Mouse (Mus musculus) macrophage (primary cell): ENCODE measurements around the gene Phf19. TPM values are rescaled to one million over a fixed set of nuclear protein-coding genes. Genes with fewer than 3 reads are reported as not detected.

ENCODE experiments used
- H3K27ac ChIP-seq: fragments of 350-480 bp; formaldehyde crosslinking; 2 replicates; pipeline ENCODE4 v1.9.0; 2021
- H3K36me3 ChIP-seq: fragments of 350-480 bp; formaldehyde crosslinking; 2 replicates; pipeline ENCODE4 v1.9.0; 2021; ENCODE audit errors: inconsistent target
- H3K4me3 ChIP-seq: fragments of 350-480 bp; formaldehyde crosslinking; 2 replicates; pipeline ENCODE4 v1.9.0; 2021; ENCODE audit errors: inconsistent target
- H3K79me2 ChIP-seq: fragments of 350-480 bp; formaldehyde crosslinking; 2 replicates; pipeline ENCODE4 v1.9.0; 2021; ENCODE audit errors: inconsistent target
- WGBS: methylation state at CpG from one replicate; pipeline ENCODE4 v1.1.7; 2026; ENCODE audit warnings: inconsistent platforms; ENCODE audit not compliant: missing documents; 5-methylcytosine and 5-hydroxymethylcytosine counted together
- polyA plus RNA-seq: library from polyadenylated mRNA; stranded (reverse); fragments of 250-400 nt; gene quantifications from 3 replicates; pipeline ENCODE4 v1.2.4, GENCODE M21; 2018; ENCODE audit warnings: inconsistent platforms

Gene Phf19
- polyA plus RNA-seq, 1 experiment from 2014 or later: 3.5 TPM

GRCm38 (mm10) chr2:34914069-34914822 lies 420 bp upstream of the Phf19 start:
- 5% methylated on average over 42 of the region's 50 CpGs for WGBS
- no peaks in the 10 kb centered on the region for H3K79me2 ChIP-seq
- H3K27ac ChIP-seq: 0 out of 2 replicates have a peak overlapping the region, but pooled peaks have one; percentile 15
- H3K4me3 ChIP-seq: peak overlapping the region; percentile 17; the same call in 1 of the 2 replicates
- H3K36me3 ChIP-seq: no peaks in the 10 kb centered on the region

GRCm38 (mm10) chr2:34912613-34913012 lies 1.2 kb downstream of the Phf19 start:
- Histone ChIP-seq H3K4me3 (peak overlapping the region; percentile 78), H3K27ac (peak overlapping the region; percentile 31; the same call in 1 of the 2 replicates), H3K79me2 (no peaks in the 10 kb centered on the region), H3K36me3 (no peaks in the 10 kb centered on the region)
- 70% methylated on average over 7 of the region's 7 CpGs for WGBS

- Histone ChIP-seq H3K27ac (no peak overlapping the region), H3K79me2 (no peaks in the 10 kb centered on the region), H3K4me3 (no peak overlapping the region), H3K36me3 (no peaks in the 10 kb centered on the region)
- 92% methylated on average over 5 of the region's 5 CpGs for WGBS
Observed at GRCm38 (mm10) chr2:34911871-34912270, 2.0 kb downstream of the Phf19 start.

GRCm38 (mm10) chr2:34909719-34910118 lies 4.1 kb downstream of the Phf19 start:
- no peaks in the 10 kb centered on the region for H3K79me2 ChIP-seq
- 98% methylated on average over 4 of the region's 4 CpGs for WGBS
- no peak overlapping the region for H3K4me3 ChIP-seq
- no peak overlapping the region for H3K27ac ChIP-seq
- no peaks in the 10 kb centered on the region for H3K36me3 ChIP-seq

- no peaks in the 10 kb centered on the region for H3K36me3 ChIP-seq
- H3K27ac ChIP-seq: no peak overlapping the region
- WGBS: 56% methylated on average over 12 of the region's 12 CpGs
- no peak overlapping the region for H3K4me3 ChIP-seq
- H3K79me2 ChIP-seq: no peaks in the 10 kb centered on the region
Observed at GRCm38 (mm10) chr2:34906861-34907604, 6.8 kb downstream of the Phf19 start.

GRCm38 (mm10) chr2:34906426-34906825 lies 7.4 kb downstream of the Phf19 start:
- Histone ChIP-seq H3K27ac (no peak overlapping the region), H3K4me3 (no peak overlapping the region), H3K79me2 (no peaks in the 10 kb centered on the region), H3K36me3 (no peaks in the 10 kb centered on the region)
- 92% methylated on average over 6 of the region's 6 CpGs for WGBS

- H3K79me2 ChIP-seq: no peaks in the 10 kb centered on the region
- peak overlapping the region; percentile 71 for H3K27ac ChIP-seq
- H3K36me3 ChIP-seq: no peaks in the 10 kb centered on the region
- WGBS: 8% methylated on average over 34 of the region's 34 CpGs
- no peak overlapping the region for H3K4me3 ChIP-seq
Observed at GRCm38 (mm10) chr2:34904849-34905542, 8.8 kb downstream of the Phf19 start.

GRCm38 (mm10) chr2:34903652-34904405 lies 10.0 kb downstream of the Phf19 start:
- H3K36me3 ChIP-seq: no peaks in the 10 kb centered on the region
- 93% methylated on average over 4 of the region's 4 CpGs for WGBS
- peak overlapping the region; percentile 71 for H3K27ac ChIP-seq
- no peaks in the 10 kb centered on the region for H3K79me2 ChIP-seq
- no peak overlapping the region for H3K4me3 ChIP-seq

- Histone ChIP-seq H3K36me3 (no peaks in the 10 kb centered on the region), H3K4me3 (no peak overlapping the region), H3K79me2 (no peaks in the 10 kb centered on the region), H3K27ac (no peak overlapping the region)
- WGBS: 93% methylated on average over 7 of the region's 7 CpGs
Observed at GRCm38 (mm10) chr2:34903191-34903590, 10.6 kb downstream of the Phf19 start.

- WGBS: 92% methylated on average over 6 of the region's 6 CpGs
- no peak overlapping the region for H3K4me3 ChIP-seq
- H3K36me3 ChIP-seq: no peaks in the 10 kb centered on the region
- H3K27ac ChIP-seq: no peak overlapping the region
- H3K79me2 ChIP-seq: no peaks in the 10 kb centered on the region
Observed at GRCm38 (mm10) chr2:34902731-34903130, 11.1 kb downstream of the Phf19 start.

- Histone ChIP-seq H3K79me2 (no peaks in the 10 kb centered on the region), H3K27ac (no peak overlapping the region), H3K36me3 (no peaks in the 10 kb centered on the region), H3K4me3 (no peak overlapping the region)
- WGBS: 96% methylated on average over 4 of the region's 4 CpGs
Observed at GRCm38 (mm10) chr2:34901726-34902125, 12.1 kb downstream of the Phf19 start.

- Histone ChIP-seq H3K79me2 (no peaks in the 10 kb centered on the region), H3K4me3 (no peak overlapping the region), H3K27ac (no peak overlapping the region), H3K36me3 (no peaks in the 10 kb centered on the region; the same call in 1 of the 2 replicates)
- whole genome bisulfite sequencing: 92% methylated on average over 1 of the region's 1 CpGs
Observed at GRCm38 (mm10) chr2:34900412-34900811, 13.4 kb downstream of the Phf19 start.

GRCm38 (mm10) chr2:34899682-34900081 lies 14.1 kb downstream of the Phf19 start:
- H3K4me3 ChIP-seq: no peak overlapping the region
- H3K36me3 ChIP-seq: no peaks in the 10 kb centered on the region; the same call in 1 of the 2 replicates
- H3K79me2 ChIP-seq: no peaks in the 10 kb centered on the region
- H3K27ac ChIP-seq: no peak overlapping the region
- 94% methylated on average over 10 of the region's 11 CpGs for WGBS

- 59% methylated on average over 10 of the region's 10 CpGs for WGBS
- H3K4me3 ChIP-seq: no peak overlapping the region
- no peak overlapping the region for H3K27ac ChIP-seq
- no peaks in the 10 kb centered on the region; the same call in 1 of the 2 replicates for H3K36me3 ChIP-seq
- no peaks in the 10 kb centered on the region for H3K79me2 ChIP-seq
Observed at GRCm38 (mm10) chr2:34897820-34898219, 16.0 kb downstream of the Phf19 start.
